Mouse (Mus musculus) liver, embryonic 14.5 days (tissue): ENCODE measurements at regions not wholly inside any gene's neighbourhood (a gene's known extent, or its start where the extent isn't known, plus 50 kb on each side); places are given as distances from the start of the nearest gene placed in this dataset.

Source experiments
- CTCF ChIP-seq: IDR thresholded peaks from 2 replicates; pipeline ENCODE4 v1.5.1; 2016; ENCODE audit warnings: antibody characterized with exemption, low read depth, control low read depth
- EP300 ChIP-seq: IDR thresholded peaks from 2 replicates; pipeline ENCODE4 v1.6.1; 2016; ENCODE audit warnings: antibody characterized with exemption, low read depth

DNA sequence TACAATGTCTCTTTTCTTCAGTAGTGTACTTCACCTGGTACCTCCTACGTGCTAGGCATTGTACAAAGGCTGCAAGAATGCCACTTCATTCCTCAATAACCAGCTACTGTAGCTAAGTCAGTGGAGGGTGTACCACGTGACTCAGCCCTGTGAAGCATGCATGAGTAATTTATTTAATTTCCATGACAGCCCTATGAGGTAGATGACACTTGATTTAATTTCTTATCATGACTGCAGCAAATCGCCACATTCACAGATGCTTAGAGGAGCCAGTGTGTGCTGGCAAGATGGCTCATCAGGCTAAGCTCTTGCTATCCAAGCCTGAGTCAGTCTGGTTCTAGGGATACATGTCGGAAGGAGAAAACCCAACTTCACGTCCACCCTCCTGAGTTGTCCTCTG, 642.0 kb upstream of the Tmem132c start:
- TF ChIP-seq CTCF: no peak
- no peak for TF ChIP-seq EP300
